Mouse (Mus musculus): ENCODE data around the gene Zfp775. TPM values are rescaled to one million over a fixed set of nuclear protein-coding genes. Genes with fewer than 3 reads are reported as not detected.

The Zfp775 gene
- polyA plus RNA-seq, 1 experiment from 2014 or later: 1.3 TPM

GRCm38 (mm10) chr6:48650041-48650440, 48.2 kb downstream of the Zfp775 start:
- Histone ChIP-seq H3K4me3 (ENCODE audit: inconsistent target) (no peak overlapping the region), H3K79me2 (ENCODE audit: inconsistent target) (no peaks in the 10 kb centered on the region), H3K36me3 (ENCODE audit: inconsistent target) (no peaks in the 10 kb centered on the region), H3K27ac (no peak overlapping the region)
- WGBS (ENCODE audit: missing documents): 91% methylated on average over 7 of the region's 9 CpGs

GRCm38 (mm10) chr6:48658721-48659120, 56.9 kb downstream of the Zfp775 start:
- 80% methylated on average over 5 of the region's 5 CpGs for WGBS (ENCODE audit: missing documents)
- H3K79me2 ChIP-seq (ENCODE audit: inconsistent target): no peaks in the 10 kb centered on the region
- H3K27ac ChIP-seq: no peak overlapping the region
- no peaks in the 10 kb centered on the region for H3K36me3 ChIP-seq (ENCODE audit: inconsistent target)
- no peak overlapping the region for H3K4me3 ChIP-seq (ENCODE audit: inconsistent target)

GRCm38 (mm10) chr6:48664750-48665149, 62.9 kb downstream of the Zfp775 start:
- Histone ChIP-seq H3K79me2 (ENCODE audit: inconsistent target) (no peaks in the 10 kb centered on the region), H3K4me3 (ENCODE audit: inconsistent target) (no peak overlapping the region), H3K36me3 (ENCODE audit: inconsistent target) (no peaks in the 10 kb centered on the region), H3K27ac (no peak overlapping the region)
- 77% methylated on average over 4 of the region's 4 CpGs for WGBS (ENCODE audit: missing documents)

GRCm38 (mm10) chr6:48665471-48665870, 63.6 kb downstream of the Zfp775 start:
- Histone ChIP-seq H3K4me3 (ENCODE audit: inconsistent target) (no peak overlapping the region), H3K36me3 (ENCODE audit: inconsistent target) (no peaks in the 10 kb centered on the region), H3K79me2 (ENCODE audit: inconsistent target) (no peaks in the 10 kb centered on the region), H3K27ac (no peak overlapping the region)
- WGBS (ENCODE audit: missing documents): 98% methylated on average over 9 of the region's 9 CpGs

- WGBS (ENCODE audit: missing documents): 29% methylated on average over 7 of the region's 7 CpGs
- Histone ChIP-seq H3K27ac (no peak overlapping the region), H3K79me2 (ENCODE audit: inconsistent target) (no peaks in the 10 kb centered on the region), H3K4me3 (ENCODE audit: inconsistent target) (no peak overlapping the region), H3K36me3 (ENCODE audit: inconsistent target) (no peaks in the 10 kb centered on the region)
Observed at GRCm38 (mm10) chr6:48666159-48666586, 64.3 kb downstream of the Zfp775 start.

- no peaks in the 10 kb centered on the region for H3K36me3 ChIP-seq (ENCODE audit: inconsistent target)
- H3K27ac ChIP-seq: no peak overlapping the region
- H3K4me3 ChIP-seq (ENCODE audit: inconsistent target): no peak overlapping the region
- no peaks in the 10 kb centered on the region for H3K79me2 ChIP-seq (ENCODE audit: inconsistent target)
Observed at GRCm38 (mm10) chr6:48668022-48668421, 66.2 kb downstream of the Zfp775 start.

- no peaks in the 10 kb centered on the region for H3K36me3 ChIP-seq (ENCODE audit: inconsistent target)
- no peak overlapping the region for H3K27ac ChIP-seq
- no peaks in the 10 kb centered on the region for H3K79me2 ChIP-seq (ENCODE audit: inconsistent target)
- 86% methylated on average over 2 of the region's 2 CpGs for WGBS (ENCODE audit: missing documents)
- no peak overlapping the region for H3K4me3 ChIP-seq (ENCODE audit: inconsistent target)
Observed at GRCm38 (mm10) chr6:48669446-48669969, 67.6 kb downstream of the Zfp775 start.

Other genes with a start within 250 kb of the Zfp775 start
- 0.22 to 0.59 TPM (median 0.28 TPM) in 3 replicates for gene Krba1, start 206.5 kb upstream of the Zfp775 start, polyA plus RNA-seq (2018)
- gene Zfp467, start 156.2 kb upstream of the Zfp775 start, polyA plus RNA-seq (2018): 13.5 to 23.8 TPM (median 17.5 TPM) in 3 replicates
- gene Sspo, start 153.8 kb upstream of the Zfp775 start, polyA plus RNA-seq (2018): not detected in 3 replicates
- gene Atp6v0e2, start 64.4 kb upstream of the Zfp775 start, polyA plus RNA-seq (2018): 0.20 TPM in 1 of 3 replicates, not detected in the others
- 15.1 to 31.1 TPM (median 17.8 TPM) in 3 replicates for gene Lrrc61, start 47.3 kb upstream of the Zfp775 start, polyA plus RNA-seq (2018)
- gene Rarres2, start 29.3 kb upstream of the Zfp775 start, polyA plus RNA-seq (2018): not detected in 3 replicates
- not detected in 3 replicates for gene Gm45021, start 12.5 kb upstream of the Zfp775 start, polyA plus RNA-seq (2018)
- 5.1 to 7.5 TPM (median 7.1 TPM) in 3 replicates for gene Repin1, start 8.2 kb upstream of the Zfp775 start, polyA plus RNA-seq (2018)
- gene Gm44965, start 8.1 kb upstream of the Zfp775 start, polyA plus RNA-seq (2018): not detected in 3 replicates
- gene AI854703, start 24.7 kb downstream of the Zfp775 start, polyA plus RNA-seq (2018): 0.04 TPM in 1 of 3 replicates, not detected in the others
- 0.19 TPM in 1 of 3 replicates, not detected in the others for gene Gimap8, start 45.2 kb downstream of the Zfp775 start, polyA plus RNA-seq (2018)
- gene Gimap9, start 74.1 kb downstream of the Zfp775 start, polyA plus RNA-seq (2018): 0.13 to 0.43 TPM in 2 of 3 replicates, not detected in the other
- 0.22 to 1.1 TPM (median 0.44 TPM) in 3 replicates for gene Gimap4, start 82.5 kb downstream of the Zfp775 start, polyA plus RNA-seq (2018)
- 0.79 to 2.1 TPM in 2 of 3 replicates, not detected in the other for gene Gimap6, start 106.2 kb downstream of the Zfp775 start, polyA plus RNA-seq (2018)
- not detected in 3 replicates for gene Gm28053, start 116.5 kb downstream of the Zfp775 start, polyA plus RNA-seq (2018)
- 0.37 TPM in 1 of 3 replicates, not detected in the others for gene Gimap7, start 116.6 kb downstream of the Zfp775 start, polyA plus RNA-seq (2018)
- gene Gimap1, start 137.0 kb downstream of the Zfp775 start, polyA plus RNA-seq (2018): not detected in 3 replicates
- not detected in 3 replicates for gene Gimap5, start 144.1 kb downstream of the Zfp775 start, polyA plus RNA-seq (2018)
- gene Gimap3, start 168.8 kb downstream of the Zfp775 start, polyA plus RNA-seq (2018): 0.32 TPM in 1 of 3 replicates, not detected in the others
- 11.9 to 62.5 TPM (median 19.0 TPM) in 3 replicates for gene Tmem176a, start 238.9 kb downstream of the Zfp775 start, polyA plus RNA-seq (2018)
- 20.8 to 122 TPM (median 51.6 TPM) in 3 replicates for gene Tmem176b, start 239.4 kb downstream of the Zfp775 start, polyA plus RNA-seq (2018)